In the genomic region with DNA sequence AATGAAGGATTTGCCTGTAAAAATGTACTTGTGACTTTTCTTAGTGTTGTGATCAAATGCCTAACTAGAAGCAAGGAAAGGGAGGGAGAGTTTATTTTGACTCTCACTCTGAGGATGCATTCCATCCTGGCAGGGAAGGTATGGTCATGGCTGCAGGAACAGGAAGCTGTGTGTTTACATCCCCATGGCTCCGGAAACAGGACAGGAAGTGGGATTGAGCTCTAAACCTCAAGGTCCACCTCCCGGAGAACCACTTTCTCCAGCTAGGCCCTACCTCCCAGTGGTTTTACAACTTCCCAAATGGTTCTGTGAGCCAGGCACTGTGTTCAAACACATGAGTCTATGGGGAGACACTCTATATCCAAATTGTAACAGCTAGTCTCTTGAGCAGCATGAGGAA, we compare ENCODE assay signal across 12 mouse cellular contexts.
"Had no signal": no experiment of that assay in that cellular context is flagged by ENCODE, and none has a peak within 500 bp of the region (broad histone marks: within the 10 kb centered on the region; RNA-seq: fewer than 3 reads in every experiment).

No protein-coding gene starts in this region.

- H3K4me3 ChIP-seq: layer of hippocampus, adult 2 months; limb, embryonic 10.5 days; liver, embryonic 15.5 days; midbrain, embryonic 12.5 days had no signal

- H3K36me3 ChIP-seq: liver, embryonic 15.5 days had no signal

- H3K9me3 ChIP-seq: limb, embryonic 10.5 days; liver, embryonic 15.5 days; midbrain, embryonic 12.5 days had no signal

- H3K27ac ChIP-seq: layer of hippocampus, adult 2 months; limb, embryonic 10.5 days; liver, embryonic 15.5 days; midbrain, embryonic 12.5 days had no signal

- H3K27me3 ChIP-seq: liver, embryonic 15.5 days; midbrain, embryonic 12.5 days had no signal

- DNase-seq: kidney, postnatal 10 days; kidney, postnatal 4 days; lung, embryonic 14.5 days; lung, postnatal 10 days; lung, postnatal 4 days; right cerebral cortex, postnatal 25 days had no signal

- H3K4me1 ChIP-seq: limb, embryonic 10.5 days; liver, embryonic 15.5 days; midbrain, embryonic 12.5 days had no signal

- H3K4me2 ChIP-seq: liver, embryonic 11.5 days; liver, embryonic 15.5 days; lung, embryonic 14.5 days; midbrain, embryonic 12.5 days had no signal

- ATAC-seq: midbrain, embryonic 16.5 days had no signal

- H3K9ac ChIP-seq: liver, embryonic 15.5 days; lung, embryonic 14.5 days; midbrain, embryonic 12.5 days had no signal
